Mouse (Mus musculus) hindbrain, embryonic 12.5 days (tissue): ENCODE results near the gene Aplp2. TPM values are rescaled to one million over a fixed set of nuclear protein-coding genes. Genes with fewer than 3 reads are reported as not detected.

ENCODE experiments used
- ATAC-seq: fragments of 200-750 bp; cut with Nextera tagmentation; 2 replicates; pipeline ENCODE4 v1.8.0; 2017; ENCODE audit warnings: moderate TSS enrichment; ENCODE audit not compliant: low FRiP score
- H3K27ac ChIP-seq: fragments of 300-500 bp; sonication (generic); 2 replicates; pipeline ENCODE4 v1.5.1; 2016; ENCODE audit warnings: mild to moderate bottlenecking
- H3K27me3 ChIP-seq: fragments of 300-500 bp; sonication (generic); 2 replicates; pipeline ENCODE4 v1.6.1; 2016; ENCODE audit warnings: mild to moderate bottlenecking
- H3K36me3 ChIP-seq: fragments of 300-500 bp; sonication (generic); 2 replicates; pipeline ENCODE4 v1.6.1; 2016; ENCODE audit warnings: mild to moderate bottlenecking
- H3K4me1 ChIP-seq: fragments of 300-500 bp; sonication (generic); 2 replicates; pipeline ENCODE4 v1.6.1; 2016
- H3K4me2 ChIP-seq: fragments of 300-500 bp; sonication (generic); replicated peaks from 2 replicates; pipeline ENCODE4 v1.6.1; 2016; ENCODE audit warnings: mild to moderate bottlenecking
- H3K4me3 ChIP-seq: fragments of 300-500 bp; sonication (generic); 2 replicates; pipeline ENCODE4 v1.5.1; 2016; ENCODE audit warnings: mild to moderate bottlenecking
- H3K9ac ChIP-seq: fragments of 300-500 bp; sonication (generic); 2 replicates; pipeline ENCODE4 v1.6.1; 2016; ENCODE audit warnings: mild to moderate bottlenecking, moderate library complexity
- H3K9me3 ChIP-seq: fragments of 300-500 bp; sonication (generic); replicated peaks from 2 replicates; pipeline ENCODE4 v1.6.1; 2016; ENCODE audit warnings: mild to moderate bottlenecking
- WGBS: fragments of 180-500 bp; shearing (Covaris S2); methylation state at CpG from one replicate; pipeline ENCODE4 v1.1.7; 2016; 5-methylcytosine and 5-hydroxymethylcytosine counted together
- polyA plus RNA-seq: library from polyadenylated mRNA; unstranded; fragments of >200 nt; fragmentation: Nextera tagmentation; extraction: Ambion mirVana; gene quantifications from 2 replicates; pipeline ENCODE4 v1.2.1, GENCODE M21; 2016

Gene Aplp2
- polyA plus RNA-seq, 1 experiment from 2014 or later: 297 TPM

DNA sequence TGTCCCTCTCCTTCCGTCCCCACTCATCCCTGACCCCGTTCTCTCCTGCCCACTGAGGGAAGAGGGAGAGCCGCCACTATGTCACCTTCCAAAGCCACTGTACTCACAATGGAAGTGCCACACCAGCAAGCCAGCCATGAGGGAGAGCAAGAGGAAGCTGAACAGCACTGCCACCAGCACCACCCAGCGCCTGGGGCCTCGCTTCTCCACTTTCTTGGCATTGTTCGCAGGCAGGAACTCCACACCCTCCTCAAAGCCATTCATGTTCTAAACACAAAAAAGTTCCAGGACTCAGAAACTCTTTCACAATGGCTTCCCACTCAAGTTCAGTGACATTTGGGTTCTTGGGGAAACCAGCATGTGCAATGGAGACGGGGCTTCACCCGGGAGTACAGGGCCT lies 103.2 kb downstream of the Aplp2 start:
- no peaks in the 10 kb centered on the region for H3K9me3 ChIP-seq
- H3K27ac ChIP-seq: no peak overlapping the region
- H3K9ac ChIP-seq: no peak overlapping the region
- no peak for ATAC-seq
- no peaks in the 10 kb centered on the region for H3K27me3 ChIP-seq
- WGBS: 93% methylated on average over 8 of the region's 8 CpGs
- no peaks in the 10 kb centered on the region for H3K4me1 ChIP-seq
- H3K36me3 ChIP-seq: no peaks in the 10 kb centered on the region
- H3K4me3 ChIP-seq: no peak overlapping the region
- H3K4me2 ChIP-seq: no peak overlapping the region

Other genes with a start within 250 kb of the Aplp2 start
- gene Zbtb44, start 181.2 kb downstream of the Aplp2 start, polyA plus RNA-seq: 7.1 TPM in 2 replicates
- gene St14, start 80.0 kb downstream of the Aplp2 start, polyA plus RNA-seq: 3.6 and 7.1 TPM in 2 replicates
- 8.7 and 9.1 TPM in 2 replicates for gene Prdm10, start 68.7 kb upstream of the Aplp2 start, polyA plus RNA-seq
- 28.2 and 29.1 TPM in 2 replicates for gene Nfrkb, start 174.4 kb upstream of the Aplp2 start, polyA plus RNA-seq